Mouse (Mus musculus) limb, embryonic 15.5 days (tissue): ENCODE measurements around the gene Cabs1. TPM values are rescaled to one million over a fixed set of nuclear protein-coding genes. Genes with fewer than 3 reads are reported as not detected.
A peak's percentile ranks its signal among the peaks of the same experiment; 100 is the strongest.

Source experiments
- ATAC-seq: fragments of 200-750 bp; cut with Nextera tagmentation; 2 replicates; pipeline ENCODE4 v1.8.0; 2017; ENCODE audit warnings: low read depth, moderate TSS enrichment; ENCODE audit not compliant: insufficient number of reproducible peaks, low FRiP score, low TSS enrichment
- H3K27ac ChIP-seq: fragments of 300-500 bp; sonication (generic); 2 replicates; pipeline ENCODE4 v1.5.1; 2015; ENCODE audit warnings: moderate library complexity, mild to moderate bottlenecking, inconsistent platforms
- H3K27me3 ChIP-seq: fragments of 300-500 bp; sonication (generic); 2 replicates; pipeline ENCODE4 v1.6.1; 2015; ENCODE audit warnings: inconsistent platforms
- H3K36me3 ChIP-seq: fragments of 300-500 bp; sonication (generic); 2 replicates; pipeline ENCODE4 v1.6.1; 2015; ENCODE audit warnings: inconsistent platforms
- H3K4me1 ChIP-seq: fragments of 300-500 bp; sonication (generic); 2 replicates; pipeline ENCODE4 v1.6.1; 2015; ENCODE audit warnings: inconsistent platforms
- H3K4me2 ChIP-seq: fragments of 300-500 bp; sonication (generic); 2 replicates; pipeline ENCODE4 v1.6.1; 2015; ENCODE audit warnings: mild to moderate bottlenecking, inconsistent platforms
- H3K4me3 ChIP-seq: fragments of 300-500 bp; sonication (generic); 2 replicates; pipeline ENCODE4 v1.5.1; 2015; ENCODE audit warnings: mild to moderate bottlenecking, inconsistent platforms
- H3K9ac ChIP-seq: fragments of 300-500 bp; sonication (generic); 2 replicates; pipeline ENCODE4 v1.6.1; 2015; ENCODE audit warnings: inconsistent platforms
- H3K9me3 ChIP-seq: fragments of 300-500 bp; sonication (generic); 2 replicates; pipeline ENCODE4 v1.6.1; 2016; ENCODE audit warnings: inconsistent platforms
- WGBS: fragments of 180-500 bp; shearing (Covaris S2); methylation state at CpG from one replicate; pipeline ENCODE4 v1.1.7; 2015; 5-methylcytosine and 5-hydroxymethylcytosine counted together
- polyA plus RNA-seq: library from polyadenylated mRNA; unstranded; fragments of >200 nt; fragmentation: Nextera tagmentation; extraction: Ambion mirVana; gene quantifications from 2 replicates; pipeline ENCODE4 v1.2.1, GENCODE M21; 2015

Cabs1 gene
- polyA plus RNA-seq: not detected in 2 replicates

DNA sequence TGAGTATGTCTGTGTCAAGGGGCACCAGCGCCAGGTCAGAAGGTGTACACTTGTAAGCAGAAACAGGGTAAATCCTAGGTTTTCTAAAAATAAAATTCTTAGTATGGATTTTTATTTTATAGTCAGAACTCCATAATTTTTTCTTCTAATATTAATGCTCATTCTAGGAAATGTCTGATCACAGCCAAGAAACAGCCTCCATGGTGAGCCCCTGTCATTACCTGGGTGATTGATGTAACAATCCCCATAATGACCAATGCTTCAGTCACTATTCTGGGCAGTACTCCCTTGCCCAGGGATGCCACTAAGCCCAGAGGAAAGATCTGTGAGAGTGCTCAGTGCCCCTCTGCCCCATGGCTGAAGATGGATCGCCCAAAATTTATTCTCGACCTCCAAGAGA is at the start of gene Cabs1:
TSS of gene Cabs1 (plus strand) at position 301 of the 400 bp plus-strand sequence.
- 85% methylated on average over 3 of the region's 3 CpGs for WGBS
- no peak within 1 kb of the TSS for H3K4me2 ChIP-seq
- H3K27ac ChIP-seq: no peak within 1 kb of the TSS
- H3K9ac ChIP-seq: no peak within 1 kb of the TSS
- H3K4me3 ChIP-seq: no peak within 1 kb of the TSS
- H3K4me1 ChIP-seq: no peaks in the 10 kb centered on the region
- no peaks in the 10 kb centered on the region for H3K9me3 ChIP-seq
- no peak for ATAC-seq
- H3K36me3 ChIP-seq: no peaks in the 10 kb centered on the region
- no peaks in the 10 kb centered on the region for H3K27me3 ChIP-seq

GRCm38 (mm10) chr5:87931603-87932002 is 47.6 kb upstream of the Cabs1 start:
- Histone ChIP-seq H3K27me3 (no peaks in the 10 kb centered on the region), H3K4me1 (no peaks in the 10 kb centered on the region), H3K36me3 (no peaks in the 10 kb centered on the region), H3K4me3 (no peak overlapping the region), H3K9ac (no peak overlapping the region), H3K9me3 (no peaks in the 10 kb centered on the region), H3K27ac (no peak overlapping the region), H3K4me2 (no peak overlapping the region)
- WGBS: 34% methylated on average over 1 of the region's 1 CpGs
- no peak for ATAC-seq

DNA sequence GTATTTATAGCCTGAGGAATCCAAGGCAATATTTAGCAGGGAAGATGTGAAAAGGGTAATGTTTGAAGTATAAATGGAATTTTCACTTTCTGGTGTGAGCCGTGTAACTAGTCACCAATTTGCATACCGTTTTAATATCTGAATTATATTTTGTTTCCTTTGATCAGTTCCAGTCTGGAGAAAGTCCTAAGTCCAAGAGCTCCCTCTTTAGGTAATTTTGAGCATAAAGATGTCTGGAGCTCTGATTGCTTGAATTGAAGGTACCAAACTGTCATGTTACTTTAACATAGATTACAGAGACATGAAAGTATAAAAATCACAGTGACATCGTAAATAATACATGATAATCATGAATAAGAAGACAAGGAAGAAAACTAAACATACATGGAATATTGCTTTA is 38.5 kb upstream of the Cabs1 start:
- H3K4me2 ChIP-seq: no peak overlapping the region
- WGBS: 43% methylated on average over 3 of the region's 3 CpGs
- H3K27ac ChIP-seq: no peak overlapping the region
- H3K9ac ChIP-seq: no peak overlapping the region
- H3K36me3 ChIP-seq: no peaks in the 10 kb centered on the region
- no peaks in the 10 kb centered on the region for H3K4me1 ChIP-seq
- H3K4me3 ChIP-seq: no peak overlapping the region
- H3K9me3 ChIP-seq: no peaks in the 10 kb centered on the region
- no peak for ATAC-seq
- no peaks in the 10 kb centered on the region for H3K27me3 ChIP-seq

DNA sequence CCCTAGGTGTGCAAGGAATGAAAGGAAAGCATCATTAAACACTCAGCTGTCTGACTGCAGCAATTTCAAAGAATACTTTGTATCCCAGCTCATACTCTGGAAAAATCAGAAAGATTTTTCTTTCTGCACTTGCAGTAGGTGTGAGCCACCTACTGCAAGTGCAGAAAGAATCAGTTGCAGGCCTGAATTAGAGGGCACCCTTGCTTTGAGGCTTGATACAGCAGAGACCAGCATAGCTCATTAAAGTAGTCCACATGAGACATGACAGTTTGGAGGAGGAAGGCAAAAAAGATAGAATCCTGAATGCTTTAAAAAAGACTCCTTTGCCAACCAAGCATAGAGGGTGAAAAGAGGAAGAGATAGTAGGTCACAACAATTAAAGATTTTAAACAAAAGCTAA is 36.7 kb upstream of the Cabs1 start:
- H3K27me3 ChIP-seq: no peaks in the 10 kb centered on the region
- no peak overlapping the region for H3K9ac ChIP-seq
- ATAC-seq: no peak
- no peaks in the 10 kb centered on the region for H3K36me3 ChIP-seq
- H3K9me3 ChIP-seq: no peaks in the 10 kb centered on the region
- no peak overlapping the region for H3K27ac ChIP-seq
- H3K4me3 ChIP-seq: no peak overlapping the region
- no peak overlapping the region for H3K4me2 ChIP-seq
- H3K4me1 ChIP-seq: no peaks in the 10 kb centered on the region

DNA sequence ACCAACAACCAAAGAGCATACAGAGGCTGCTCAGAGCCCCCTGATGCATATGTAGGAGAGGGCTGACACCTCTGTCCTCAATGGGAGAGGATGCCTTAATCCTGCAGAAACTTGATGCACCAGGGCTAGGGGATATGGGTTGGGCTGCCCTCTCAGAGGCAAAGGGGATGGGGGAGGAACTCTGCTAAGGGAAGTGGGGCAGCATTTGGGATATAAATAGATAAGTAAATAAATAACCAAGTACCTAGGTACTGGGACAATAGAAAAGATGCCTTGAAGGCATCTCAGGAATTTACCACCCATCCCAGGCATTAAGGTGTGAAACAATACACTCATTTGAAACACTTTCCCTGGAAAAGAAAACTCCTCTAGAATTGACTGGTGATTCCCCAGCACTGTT is 27.4 kb upstream of the Cabs1 start:
- no peak overlapping the region for H3K9ac ChIP-seq
- no peak overlapping the region for H3K4me3 ChIP-seq
- ATAC-seq: no peak
- H3K36me3 ChIP-seq: no peaks in the 10 kb centered on the region
- H3K27ac ChIP-seq: no peak overlapping the region
- no peaks in the 10 kb centered on the region for H3K9me3 ChIP-seq
- no peak overlapping the region for H3K4me2 ChIP-seq
- no peaks in the 10 kb centered on the region for H3K27me3 ChIP-seq
- no peaks in the 10 kb centered on the region for H3K4me1 ChIP-seq

DNA sequence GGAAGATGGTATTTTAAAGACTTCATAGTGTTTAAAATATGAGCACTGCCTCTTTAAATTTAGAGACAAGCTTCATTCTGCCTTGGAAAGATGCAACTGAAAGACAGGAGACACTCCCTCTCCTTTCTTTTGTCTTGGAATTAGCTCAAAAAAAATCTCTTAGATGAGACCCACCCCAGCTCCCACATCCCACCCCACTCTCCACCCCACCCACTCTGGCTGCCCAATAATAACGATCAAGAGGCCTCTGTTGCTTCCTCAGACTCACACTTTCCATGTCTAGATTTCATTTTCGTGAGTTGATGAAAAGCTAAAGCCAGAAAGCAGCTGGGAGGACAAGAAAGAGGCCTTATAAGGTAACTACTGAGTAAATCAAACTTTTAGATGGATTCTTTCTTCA is 10.0 kb upstream of the Cabs1 start, which contains the start of the genes 2310003L06Rik and Gm28434:
TSS of gene 2310003L06Rik (plus strand) at position 259 of the 400 bp plus-strand sequence.
TSS of gene Gm28434 (plus strand) at position 317 of the 400 bp plus-strand sequence.
- no peak for ATAC-seq
- Histone ChIP-seq H3K9ac (no peak within 1 kb of the TSS), H3K27ac (no peak within 1 kb of the TSS), H3K4me1 (no peaks in the 10 kb centered on the region), H3K9me3 (no peaks in the 10 kb centered on the region), H3K4me3 (no peak within 1 kb of the TSS), H3K36me3 (no peaks in the 10 kb centered on the region), H3K4me2 (no peak within 1 kb of the TSS), H3K27me3 (no peaks in the 10 kb centered on the region)
- WGBS: 63% methylated on average over 2 of the region's 2 CpGs

GRCm38 (mm10) chr5:87982468-87983214 is 3.4 kb downstream of the Cabs1 start:
- no peaks in the 10 kb centered on the region for H3K36me3 ChIP-seq
- H3K9me3 ChIP-seq: no peaks in the 10 kb centered on the region
- H3K27ac ChIP-seq: no peak overlapping the region
- WGBS: 56% methylated on average over 3 of the region's 3 CpGs
- H3K9ac ChIP-seq: no peak overlapping the region
- no peak overlapping the region for H3K4me2 ChIP-seq
- H3K4me1 ChIP-seq: no peaks in the 10 kb centered on the region
- ATAC-seq: peak; percentile 55; the same call in 1 of the 2 replicates
- H3K27me3 ChIP-seq: no peaks in the 10 kb centered on the region
- H3K4me3 ChIP-seq: no peak overlapping the region

- Histone ChIP-seq H3K4me2 (no peak within 1 kb of the TSS), H3K27ac (no peak within 1 kb of the TSS), H3K4me1 (no peaks in the 10 kb centered on the region), H3K4me3 (no peak within 1 kb of the TSS), H3K36me3 (no peaks in the 10 kb centered on the region), H3K9me3 (no peaks in the 10 kb centered on the region), H3K9ac (no peak within 1 kb of the TSS), H3K27me3 (no peaks in the 10 kb centered on the region)
- ATAC-seq: no peak
- 72% methylated on average over 3 of the region's 3 CpGs for WGBS
Observed at GRCm38 (mm10) chr5:88002249-88002648, 23.0 kb downstream of the Cabs1 start, which contains the start of gene Smr3a. Gene Smr3a (plus strand): TSS chr5:88002549.

- no peak overlapping the region for H3K27ac ChIP-seq
Observed at GRCm38 (mm10) chr5:88005241-88005640, 26.0 kb downstream of the Cabs1 start.

More at GRCm38 (mm10) chr5:88005241-88005640, 26.0 kb downstream of the Cabs1 start:
- H3K4me1 ChIP-seq: no peaks in the 10 kb centered on the region
- no peaks in the 10 kb centered on the region for H3K27me3 ChIP-seq
- no peaks in the 10 kb centered on the region for H3K36me3 ChIP-seq
- no peaks in the 10 kb centered on the region for H3K9me3 ChIP-seq
- H3K9ac ChIP-seq: no peak overlapping the region
- no peak overlapping the region for H3K4me3 ChIP-seq
- ATAC-seq: no peak
- no peak overlapping the region for H3K4me2 ChIP-seq

Other genes starting within 250 kb of the Cabs1 start
- not detected in 2 replicates for gene Csn1s2a, start 204.9 kb upstream of the Cabs1 start, polyA plus RNA-seq
- 0.51 and 0.53 TPM in 2 replicates for gene Csn1s2b, start 171.4 kb upstream of the Cabs1 start, polyA plus RNA-seq
- not detected in 2 replicates for gene Prr27, start 153.8 kb upstream of the Cabs1 start, polyA plus RNA-seq
- not detected in 2 replicates for gene Odam, start 94.4 kb upstream of the Cabs1 start, polyA plus RNA-seq
- gene Csn3, start 53.9 kb upstream of the Cabs1 start, polyA plus RNA-seq: not detected in 2 replicates
- gene 2310003L06Rik, start 10.0 kb upstream of the Cabs1 start, polyA plus RNA-seq: not detected in 2 replicates
- not detected in 2 replicates for gene Gm28434, start 9.9 kb upstream of the Cabs1 start, polyA plus RNA-seq
- gene Smr3a, start 23.1 kb downstream of the Cabs1 start, polyA plus RNA-seq: not detected in 2 replicates
- gene Smr2, start 107.1 kb downstream of the Cabs1 start, polyA plus RNA-seq: 0.31 TPM in 1 of 2 replicates, not detected in the other
- not detected in 2 replicates for gene Gm11116, start 132.1 kb downstream of the Cabs1 start, polyA plus RNA-seq
- not detected in 2 replicates for gene Gm11115, start 174.7 kb downstream of the Cabs1 start, polyA plus RNA-seq